Mouse (Mus musculus): ENCODE results near the gene Cubn. TPM values are rescaled to one million over a fixed set of nuclear protein-coding genes. Genes with fewer than 3 reads are reported as not detected.

Gene Cubn
- polyA plus RNA-seq, 1 experiment from 2014 or later, result 1.5 TPM

GRCm38 (mm10) chr2:13357885-13358552 lies 133.6 kb downstream of the Cubn start:
- DNase-seq (peak; percentile 24), ATAC-seq (ENCODE audit: insufficient read depth) (no peak; the same call in 1 of the 2 replicates)
- H3K4me1 ChIP-seq (ENCODE audit: insufficient read depth), result no peaks in the 10 kb centered on the region
- H3K4me2 ChIP-seq, result no peak overlapping the region
- no peak for TF ChIP-seq CTCF (IDR thresholded peaks at IDR 0.05; ENCODE audit: low read depth)
- no peak overlapping the region for H3K9ac ChIP-seq
- H3K4me3 ChIP-seq (ENCODE audit: low read depth, low read length), result no peak overlapping the region
- no peaks in the 10 kb centered on the region for H3K36me3 ChIP-seq (ENCODE audit: insufficient read depth)
- no peaks in the 10 kb centered on the region for H3K27me3 ChIP-seq (ENCODE audit: insufficient read depth, low read length)
- H3K27ac ChIP-seq (ENCODE audit: low read depth), result no peak overlapping the region
- 54% methylated on average over 7 of the region's 7 CpGs for WGBS
- no peaks in the 10 kb centered on the region for H3K9me3 ChIP-seq (ENCODE audit: low read depth, low read length)

GRCm38 (mm10) chr2:13352775-13353174 lies 138.8 kb downstream of the Cubn start:
- Histone ChIP-seq H3K9me3 (ENCODE audit: low read depth, low read length) (no peaks in the 10 kb centered on the region), H3K9ac (no peak overlapping the region), H3K4me3 (ENCODE audit: low read depth, low read length) (no peak overlapping the region), H3K27me3 (ENCODE audit: insufficient read depth, low read length) (no peaks in the 10 kb centered on the region), H3K36me3 (ENCODE audit: insufficient read depth) (no peaks in the 10 kb centered on the region), H3K4me1 (ENCODE audit: insufficient read depth) (no peaks in the 10 kb centered on the region), H3K27ac (ENCODE audit: low read depth) (no peak overlapping the region), H3K4me2 (no peak overlapping the region)
- no peak for DNase-seq
- no peak for TF ChIP-seq CTCF (IDR thresholded peaks at IDR 0.05; ENCODE audit: low read depth)
- no peak for ATAC-seq (ENCODE audit: insufficient read depth)
- 92% methylated on average over 3 of the region's 3 CpGs for WGBS

GRCm38 (mm10) chr2:13352112-13352728 lies 139.4 kb downstream of the Cubn start:
- H3K4me1 ChIP-seq (ENCODE audit: insufficient read depth), result no peaks in the 10 kb centered on the region
- 76% methylated on average over 1 of the region's 1 CpGs for WGBS
- no peak overlapping the region for H3K4me3 ChIP-seq (ENCODE audit: low read depth, low read length)
- TF ChIP-seq CTCF (IDR thresholded peaks at IDR 0.05; ENCODE audit: low read depth), result no peak
- no peak overlapping the region for H3K4me2 ChIP-seq
- no peak for DNase-seq
- no peaks in the 10 kb centered on the region for H3K9me3 ChIP-seq (ENCODE audit: low read depth, low read length)
- H3K36me3 ChIP-seq (ENCODE audit: insufficient read depth), result no peaks in the 10 kb centered on the region
- no peaks in the 10 kb centered on the region for H3K27me3 ChIP-seq (ENCODE audit: insufficient read depth, low read length)
- no peak overlapping the region for H3K9ac ChIP-seq
- no peak for ATAC-seq (ENCODE audit: insufficient read depth)
- H3K27ac ChIP-seq (ENCODE audit: low read depth), result no peak overlapping the region

GRCm38 (mm10) chr2:13342325-13342926 lies 149.2 kb downstream of the Cubn start:
- 51% methylated on average over 7 of the region's 7 CpGs for WGBS
- ATAC-seq (ENCODE audit: insufficient read depth) (no peak), DNase-seq (peak; percentile 40)
- no peak overlapping the region for H3K4me3 ChIP-seq (ENCODE audit: low read depth, low read length)
- no peaks in the 10 kb centered on the region for H3K36me3 ChIP-seq (ENCODE audit: insufficient read depth)
- no peak overlapping the region for H3K4me2 ChIP-seq
- H3K9me3 ChIP-seq (ENCODE audit: low read depth, low read length), result no peaks in the 10 kb centered on the region
- H3K9ac ChIP-seq, result no peak overlapping the region
- no peaks in the 10 kb centered on the region for H3K27me3 ChIP-seq (ENCODE audit: insufficient read depth, low read length)
- H3K4me1 ChIP-seq (ENCODE audit: insufficient read depth), result no peaks in the 10 kb centered on the region
- TF ChIP-seq CTCF (IDR thresholded peaks at IDR 0.05; ENCODE audit: low read depth), result no peak
- H3K27ac ChIP-seq (ENCODE audit: low read depth), result no peak overlapping the region

DNA sequence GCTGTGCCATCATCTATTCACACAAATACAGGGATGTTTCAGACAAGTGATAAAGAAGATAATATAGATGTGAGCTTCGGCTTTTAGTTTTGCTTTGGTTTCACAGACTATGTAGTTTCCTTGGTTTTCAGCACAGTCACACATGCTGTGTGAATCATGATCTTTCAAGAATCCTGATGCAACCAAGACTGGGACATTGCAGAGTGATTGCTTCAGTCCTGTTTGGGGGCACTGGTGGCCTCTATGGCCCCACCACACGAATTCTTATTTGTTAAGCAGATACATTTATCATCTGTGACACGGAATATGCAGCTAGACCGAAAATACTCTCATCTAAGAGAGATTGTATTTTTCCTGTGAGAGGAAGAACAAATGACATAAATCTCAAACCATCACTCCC lies 156.2 kb downstream of the Cubn start:
- Histone ChIP-seq H3K4me3 (ENCODE audit: low read depth, low read length) (no peak overlapping the region), H3K4me1 (ENCODE audit: insufficient read depth) (no peaks in the 10 kb centered on the region), H3K4me2 (no peak overlapping the region), H3K9ac (no peak overlapping the region), H3K27ac (ENCODE audit: low read depth) (no peak overlapping the region), H3K9me3 (ENCODE audit: low read depth, low read length) (no peaks in the 10 kb centered on the region), H3K27me3 (ENCODE audit: insufficient read depth, low read length) (no peaks in the 10 kb centered on the region), H3K36me3 (ENCODE audit: insufficient read depth) (no peaks in the 10 kb centered on the region)
- no peak for DNase-seq
- 49% methylated on average over 4 of the region's 4 CpGs for WGBS
- no peak for ATAC-seq (ENCODE audit: insufficient read depth)
- no peak for TF ChIP-seq CTCF (IDR thresholded peaks at IDR 0.05; ENCODE audit: low read depth)

DNA sequence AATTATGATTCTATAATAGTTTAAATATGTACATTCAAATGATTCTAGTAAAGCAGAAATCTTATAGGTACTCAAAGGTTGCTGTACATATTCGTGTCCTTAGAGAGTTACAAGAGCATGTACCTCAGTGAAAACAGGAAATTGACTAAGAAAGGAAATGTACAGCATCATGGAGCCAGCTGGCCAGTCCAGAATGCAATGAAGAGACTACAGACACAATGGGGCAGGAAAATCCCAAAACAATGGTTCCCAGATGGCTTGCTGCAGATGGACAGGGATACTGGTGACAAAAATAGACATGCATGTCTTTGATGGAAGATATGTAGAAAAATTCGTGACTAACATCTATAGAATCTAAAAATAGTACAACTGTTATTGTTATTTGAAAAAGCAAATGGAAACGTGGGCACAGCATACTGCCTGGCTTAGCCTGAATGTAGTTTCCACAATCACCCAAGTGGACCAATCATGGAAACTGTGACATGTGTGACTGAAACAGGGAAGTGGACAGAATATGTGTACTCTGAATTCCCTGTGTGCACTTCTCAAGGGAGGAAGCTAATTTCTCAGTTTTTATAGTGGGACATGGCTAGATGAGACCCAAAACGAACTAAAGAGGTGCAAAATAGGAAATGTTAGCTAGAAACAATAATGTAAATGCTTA lies 161.7 kb downstream of the Cubn start:
- H3K9me3 ChIP-seq (ENCODE audit: low read depth, low read length), result no peaks in the 10 kb centered on the region
- no peak overlapping the region for H3K4me2 ChIP-seq
- H3K36me3 ChIP-seq (ENCODE audit: insufficient read depth), result no peaks in the 10 kb centered on the region
- ATAC-seq (ENCODE audit: insufficient read depth) (peak; percentile 35; the same call in 1 of the 2 replicates), DNase-seq (peak; percentile 48)
- 43% methylated on average over 4 of the region's 4 CpGs for WGBS
- H3K27ac ChIP-seq (ENCODE audit: low read depth), result peak overlapping the region; percentile 56
- no peak overlapping the region for H3K9ac ChIP-seq
- H3K27me3 ChIP-seq (ENCODE audit: insufficient read depth, low read length), result no peaks in the 10 kb centered on the region
- no peaks in the 10 kb centered on the region for H3K4me1 ChIP-seq (ENCODE audit: insufficient read depth)
- H3K4me3 ChIP-seq (ENCODE audit: low read depth, low read length), result no peak overlapping the region
- no peak for TF ChIP-seq CTCF (IDR thresholded peaks at IDR 0.05; ENCODE audit: low read depth)

DNA sequence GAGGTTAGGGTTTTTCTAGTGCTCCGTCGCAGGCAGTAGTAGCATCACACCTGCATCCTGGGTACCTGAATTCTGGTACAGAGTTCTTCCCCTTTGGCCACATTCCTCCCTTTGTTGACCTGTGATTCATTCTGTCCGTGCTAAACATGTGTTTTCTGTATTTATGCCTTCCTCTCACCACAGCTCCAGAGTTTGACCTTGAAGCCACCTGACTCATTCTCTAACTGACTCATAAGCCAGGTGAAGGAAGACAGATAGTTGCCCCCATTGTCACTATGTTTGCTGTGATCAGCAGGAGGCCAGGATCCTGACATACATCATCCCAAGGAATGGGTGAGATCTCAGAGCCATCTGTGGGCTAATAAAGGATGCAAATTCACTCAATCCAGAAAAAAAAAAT lies 188.2 kb downstream of the Cubn start:
- TF ChIP-seq CTCF (IDR thresholded peaks at IDR 0.05; ENCODE audit: low read depth), result no peak
- no peak overlapping the region for H3K4me2 ChIP-seq

More for the DNA sequence above, 188.2 kb downstream of the Cubn start:
- Histone ChIP-seq H3K9ac (no peak overlapping the region), H3K36me3 (ENCODE audit: insufficient read depth) (no peaks in the 10 kb centered on the region), H3K27ac (ENCODE audit: low read depth) (no peak overlapping the region), H3K4me1 (ENCODE audit: insufficient read depth) (no peaks in the 10 kb centered on the region), H3K9me3 (ENCODE audit: low read depth, low read length) (no peaks in the 10 kb centered on the region), H3K4me3 (ENCODE audit: low read depth, low read length) (no peak overlapping the region), H3K27me3 (ENCODE audit: insufficient read depth, low read length) (no peaks in the 10 kb centered on the region)
- DNase-seq, result no peak
- no peak for ATAC-seq (ENCODE audit: insufficient read depth)
- 77% methylated on average over 3 of the region's 3 CpGs for WGBS
